Mouse (Mus musculus): Measurements from ENCODE around the gene Bloc1s2. TPM values are rescaled to one million over a fixed set of nuclear protein-coding genes. Genes with fewer than 3 reads are reported as not detected.

Bloc1s2 gene
- total and polyA plus RNA-seq, 3 experiments = 92.4 to 115 (median 96.3) TPM

DNA sequence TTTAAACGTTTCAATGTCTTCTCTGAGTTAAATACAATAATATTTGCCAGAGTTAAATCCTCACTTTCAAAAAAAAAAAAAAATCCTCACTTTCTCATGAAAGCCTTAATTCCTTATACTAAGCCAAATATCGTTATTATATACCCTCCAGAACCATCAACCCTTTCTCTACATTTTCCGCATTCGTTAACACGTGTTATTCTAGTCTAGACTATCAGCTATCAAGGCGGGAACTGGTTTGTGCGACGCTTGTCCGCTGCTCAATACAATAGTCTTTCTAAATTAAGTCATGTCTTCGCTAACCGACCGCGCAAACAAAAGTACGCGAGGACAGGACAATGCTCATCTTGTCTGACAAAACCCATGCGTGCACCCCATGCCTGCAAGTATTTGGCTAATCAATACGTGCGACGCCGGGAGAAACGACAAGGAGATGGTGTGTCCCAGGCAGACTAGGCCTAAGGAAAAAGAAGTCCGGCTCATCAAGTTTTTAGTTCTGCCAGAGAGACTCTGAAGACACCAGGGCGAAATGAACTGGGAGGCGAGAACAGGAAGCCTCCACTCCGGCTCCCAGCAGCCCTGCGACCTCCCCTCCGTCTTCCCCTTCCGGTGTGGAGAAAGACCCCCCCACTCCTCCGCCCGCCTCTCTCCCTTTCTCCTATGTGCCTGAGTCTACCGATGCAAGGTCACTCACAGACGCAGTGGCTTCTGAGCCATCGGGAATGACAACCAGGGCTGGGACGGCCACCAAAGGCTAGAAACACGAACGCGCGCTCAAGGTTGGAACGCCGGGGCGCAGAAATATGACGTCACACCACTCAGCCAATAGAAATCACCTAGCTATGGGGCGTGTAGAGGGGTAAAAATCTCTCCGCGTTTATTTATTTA lies 10.9 kb downstream of the Bloc1s2 start, which contains the start of gene Cwf19l1:
Gene Cwf19l1, minus strand, starts transcription at position 805 of the 888 bp plus-strand sequence.
- Histone ChIP-seq H3K79me2 (replicated peaks; ENCODE audit: control insufficient read depth, extremely low read depth, insufficient read depth, poor library complexity, severe bottlenecking) (peaks cover 16% of the 10 kb centered on the region), H3K4me2 (ENCODE audit: insufficient read depth, low read depth, poor library complexity, severe bottlenecking) (peak within 1 kb of the TSS; percentile 97), H3K4me3 (replicated peaks in 1 of 3; ENCODE audit: low read depth in 2 of 3, low read length in 2 of 3, poor library complexity in 1 of 3) (peak within 1 kb of the TSS; percentile 76 to 90 (median 87)), H3K27ac (ENCODE audit: insufficient read depth, low read depth) (peak within 1 kb of the TSS; percentile 47; the same call in 1 of the 2 replicates), H3K4me1 (ENCODE audit: control insufficient read depth in 1 of 2, insufficient read depth in 2 of 2) (peaks cover 3 to 14% of the 10 kb centered on the region in 2 experiments; a peak in 3 of 4 replicates), H3K27me3 (replicated peaks) (no peaks in the 10 kb centered on the region), H3K36me3 (replicated peaks in 1 of 2; ENCODE audit: control insufficient read depth in 1 of 2, insufficient read depth in 1 of 2, low read length in 1 of 2) (peaks cover 31 to 54% of the 10 kb centered on the region in 2 experiments), H3K9me3 (replicated peaks; ENCODE audit: low read length) (no peaks in the 10 kb centered on the region), H3K9ac (ENCODE audit: insufficient read depth, low read depth) (peak within 1 kb of the TSS; percentile 55)
- in situ Hi-C loops (cut with MboI; ENCODE audit: low pct_ligation_motif_present, low pct_unique_long_range_greater_than_20kb, low sequenced_read_pairs) (no loop called here), dilution Hi-C loops (cut with MboI; ENCODE audit: extremely low pct_ligation_motif_present, extremely low pct_unique_long_range_greater_than_20kb, low sequenced_read_pairs) (no loop called here)
- peak; percentile 89 for DNase-seq (ENCODE audit: extremely low read depth)
- no peak for TF ChIP-seq RAD21 (IDR thresholded peaks at IDR 0.05; ENCODE audit: low read depth, low read length)
- no peak for TF ChIP-seq CHD2 (IDR thresholded peaks at IDR 0.05; ENCODE audit: low read length)
- no peak for TF ChIP-seq ZC3H11A (IDR thresholded peaks at IDR 0.05; ENCODE audit: low read depth, low read length)
- 0 out of 2 replicates have a peak, but pooled peaks have one; percentile 23 for TF ChIP-seq TBP (conservative IDR thresholded peaks at IDR 0.05; ENCODE audit: low read depth, low read length)
- no peak for TF ChIP-seq USF2 (conservative IDR thresholded peaks at IDR 0.05; ENCODE audit: low read depth, low read length)
- no peak for TF ChIP-seq CTCF (conservative IDR thresholded peaks at IDR 0.05 in 1 of 2, IDR thresholded peaks at IDR 0.05 in 1 of 2; ENCODE audit: low read depth in 2 of 2, low read length in 2 of 2)
- no peak for TF ChIP-seq USF1 (IDR thresholded peaks at IDR 0.05; ENCODE audit: low read depth, low read length)
- peak; percentile 68; the same call in 1 of the 2 replicates for TF ChIP-seq KAT2A (IDR thresholded peaks at IDR 0.05; ENCODE audit: insufficient replicate concordance, low read length)
- TF ChIP-seq ZNF384 (IDR thresholded peaks at IDR 0.05; ENCODE audit: low read depth, low read length) = no peak
- peak; percentile 88 for TF ChIP-seq NELFE (IDR thresholded peaks at IDR 0.05; ENCODE audit: low read depth, low read length)
- TF ChIP-seq TCF12 (IDR thresholded peaks at IDR 0.05; ENCODE audit: low read depth, low read length) = peak; percentile 68
- TF ChIP-seq HCFC1 (IDR thresholded peaks at IDR 0.05; ENCODE audit: low read depth, low read length) = peak; percentile 86
- TF ChIP-seq GABPA (IDR thresholded peaks at IDR 0.05; ENCODE audit: insufficient replicate concordance, low read depth, low read length) = no peak; the same call in 1 of the 2 replicates
- TF ChIP-seq MAFK (IDR thresholded peaks at IDR 0.05; ENCODE audit: insufficient replicate concordance, low read length) = no peak
- TF ChIP-seq JUN (IDR thresholded peaks at IDR 0.05; ENCODE audit: insufficient read depth, low read depth, low read length) = no peak
- TF ChIP-seq MAZ (IDR thresholded peaks at IDR 0.05; ENCODE audit: low read depth, low read length) = no peak
- TF ChIP-seq EP300 (IDR thresholded peaks at IDR 0.05; ENCODE audit: low read length) = no peak
- TF ChIP-seq SIN3A (IDR thresholded peaks at IDR 0.05; ENCODE audit: low read length) = peak; percentile 89
- no peak for TF ChIP-seq JUND (conservative IDR thresholded peaks at IDR 0.05; ENCODE audit: low read depth, low read length)
- TF ChIP-seq MYC (IDR thresholded peaks at IDR 0.05; ENCODE audit: low read depth, low read length) = peak; percentile 77
- TF ChIP-seq ZMIZ1 (IDR thresholded peaks at IDR 0.05; ENCODE audit: low read depth, low read length) = no peak; the same call in 1 of the 2 replicates
- TF ChIP-seq MAX (IDR thresholded peaks at IDR 0.05; ENCODE audit: low read length) = peak; percentile 74; the same call in 1 of the 2 replicates
- TF ChIP-seq RCOR1 (conservative IDR thresholded peaks at IDR 0.05; ENCODE audit: low read depth, low read length) = no peak
- no peak for TF ChIP-seq ZKSCAN1 (IDR thresholded peaks at IDR 0.05; ENCODE audit: borderline replicate concordance, low read depth, low read length)
- peak; percentile 76 for TF ChIP-seq POLR2A (IDR thresholded peaks at IDR 0.05; ENCODE audit: low read depth, low read length)
- 0 out of 2 replicates have a peak, but pooled peaks have one; percentile 40 for TF ChIP-seq E2F4 (IDR thresholded peaks at IDR 0.05; ENCODE audit: insufficient replicate concordance, low read depth, low read length)
- TF ChIP-seq UBTF (IDR thresholded peaks at IDR 0.05; ENCODE audit: low read depth, low read length) = no peak
- no peak for TF ChIP-seq POLR2AphosphoS2 (IDR thresholded peaks at IDR 0.05; ENCODE audit: low read depth, low read length)
- TF ChIP-seq ETS1 (conservative IDR thresholded peaks at IDR 0.05; ENCODE audit: low read depth, low read length) = no peak
- no peak for TF ChIP-seq BHLHE40 (IDR thresholded peaks at IDR 0.05; ENCODE audit: low read depth, low read length)
- peak; percentile 37; the same call in 1 of the 2 replicates for TF ChIP-seq MEF2A (IDR thresholded peaks at IDR 0.05; ENCODE audit: borderline replicate concordance, low read depth, low read length)
- TF ChIP-seq NRF1 (IDR thresholded peaks at IDR 0.05; ENCODE audit: low read depth, low read length) = peak; percentile 15; the same call in 1 of the 2 replicates
- peak; percentile 94 for TF ChIP-seq MXI1 (IDR thresholded peaks at IDR 0.05; ENCODE audit: low read depth, low read length)
- TF ChIP-seq SMC3 (IDR thresholded peaks at IDR 0.05; ENCODE audit: low read depth, low read length) = no peak
- TF ChIP-seq ELF1 (IDR thresholded peaks at IDR 0.05; ENCODE audit: low read depth, low read length) = peak; percentile 89
- TF ChIP-seq CHD1 (IDR thresholded peaks at IDR 0.05; ENCODE audit: low read depth, low read length) = no peak
- no peak for TF ChIP-seq PAX5 (IDR thresholded peaks at IDR 0.05; ENCODE audit: low read length)
- TF ChIP-seq IRF4 (IDR thresholded peaks at IDR 0.05; ENCODE audit: low read depth, low read length) = no peak; the same call in 1 of the 2 replicates
